Mouse (Mus musculus) urinary bladder, postnatal 14 days (tissue): ENCODE measurements at regions not wholly inside any gene's neighbourhood (a gene's known extent, or its start where the extent isn't known, plus 50 kb on each side); places are given as distances from the start of the nearest gene placed in this dataset.

Experiments used
- DNase-seq: peaks from one replicate; pipeline ENCODE4 v3.0.0; 2021; ENCODE audit warnings: low spot score

- no peak for DNase-seq
Observed at GRCm38 (mm10) chr11:71411958-71412357, 181.4 kb upstream of the Nlrp1b start.

- DNase-seq = no peak
Observed at GRCm38 (mm10) chr11:71414403-71415140, 184.0 kb upstream of the Nlrp1b start.

- no peak for DNase-seq
Observed at GRCm38 (mm10) chr11:71415451-71415850, 184.9 kb upstream of the Nlrp1b start.

- DNase-seq = no peak
Observed at GRCm38 (mm10) chr11:71422291-71422840, 191.8 kb upstream of the Nlrp1b start.

GRCm38 (mm10) chr11:71423242-71423641, 192.7 kb upstream of the Nlrp1b start:
- no peak for DNase-seq

- no peak for DNase-seq
Observed at GRCm38 (mm10) chr11:71424879-71425278, 194.3 kb upstream of the Nlrp1b start.

GRCm38 (mm10) chr11:71429739-71430138, 199.2 kb upstream of the Nlrp1b start:
- no peak for DNase-seq

GRCm38 (mm10) chr11:71434241-71434640, 203.7 kb upstream of the Nlrp1b start:
- no peak for DNase-seq

- DNase-seq = no peak
Observed at GRCm38 (mm10) chr11:71434886-71435285, 204.4 kb upstream of the Nlrp1b start.

GRCm38 (mm10) chr11:71435745-71436144, 205.2 kb upstream of the Nlrp1b start:
- DNase-seq = no peak

GRCm38 (mm10) chr11:71436335-71436734, 205.8 kb upstream of the Nlrp1b start:
- no peak for DNase-seq

- no peak for DNase-seq
Observed at GRCm38 (mm10) chr11:71436801-71437200, 206.3 kb upstream of the Nlrp1b start.

GRCm38 (mm10) chr11:71439871-71440270, 209.3 kb upstream of the Nlrp1b start:
- DNase-seq = no peak

- no peak for DNase-seq
Observed at GRCm38 (mm10) chr11:71440392-71440791, 209.9 kb upstream of the Nlrp1b start.

- DNase-seq = no peak
Observed at GRCm38 (mm10) chr11:71444056-71444455, 213.5 kb upstream of the Nlrp1b start.

GRCm38 (mm10) chr11:71446641-71447040, 216.1 kb upstream of the Nlrp1b start:
- no peak for DNase-seq

- DNase-seq = no peak
Observed at GRCm38 (mm10) chr11:71447841-71448745, 217.6 kb upstream of the Nlrp1b start.

- DNase-seq = no peak
Observed at GRCm38 (mm10) chr11:71480094-71480493, 249.6 kb upstream of the Nlrp1b start.

- no peak for DNase-seq
Observed at GRCm38 (mm10) chr11:71497863-71498262, 251.9 kb upstream of the Wscd1 start.

GRCm38 (mm10) chr11:71498299-71498698, 251.4 kb upstream of the Wscd1 start:
- no peak for DNase-seq

GRCm38 (mm10) chr11:71502156-71502555, 247.6 kb upstream of the Wscd1 start:
- no peak for DNase-seq

GRCm38 (mm10) chr11:71512271-71513066, 237.3 kb upstream of the Wscd1 start:
- DNase-seq = no peak
